Mouse (Mus musculus): ENCODE data around the gene Dguok.

Gene Dguok

DNA sequence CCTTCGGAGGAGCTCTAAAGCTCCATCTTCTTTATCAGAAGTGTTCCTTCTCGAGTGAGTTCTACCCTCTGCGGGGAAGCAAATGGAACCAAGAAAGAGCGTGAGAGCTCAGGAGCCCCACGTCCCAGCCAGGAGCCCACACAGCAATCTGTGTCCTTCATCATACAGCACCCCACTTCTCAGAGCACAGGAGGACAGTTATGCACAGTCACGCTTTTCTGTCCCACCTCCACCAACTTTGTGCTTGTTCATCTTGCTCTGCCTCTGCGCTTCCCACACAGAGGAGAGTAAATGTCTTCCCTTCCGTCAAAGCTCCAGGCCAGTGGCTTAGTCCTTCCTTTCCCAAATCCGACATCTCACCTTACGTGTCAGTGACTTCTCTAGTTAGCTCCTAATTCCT, 7.7 kb downstream of the Dguok start:
- DNase-seq (ENCODE audit: low read depth), result no peak

- no peak for DNase-seq (ENCODE audit: low read depth)
Measured at GRCm38 (mm10) chr6:83496753-83497710, 9.7 kb downstream of the Dguok start.

- no peak for DNase-seq (ENCODE audit: low read depth)
Measured at GRCm38 (mm10) chr6:83496009-83496752, 10.6 kb downstream of the Dguok start.

DNA sequence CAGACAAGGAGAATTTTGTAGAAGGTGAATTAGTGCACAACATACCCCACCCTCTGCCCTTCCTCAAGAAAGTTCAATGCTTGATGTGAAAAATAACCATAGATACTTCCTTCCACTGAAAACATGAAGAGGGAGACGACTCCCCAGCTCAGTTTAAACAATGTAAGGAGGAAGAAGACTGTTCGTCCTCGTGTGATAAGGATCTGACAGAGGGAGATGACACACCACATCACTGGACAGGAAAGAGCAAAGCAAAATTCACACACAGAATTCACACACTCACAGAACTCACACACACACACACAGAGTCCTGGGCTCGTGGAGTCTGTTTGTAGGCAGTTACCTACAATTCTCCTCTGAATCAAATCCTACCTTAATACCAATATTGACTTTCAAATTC, 16.1 kb downstream of the Dguok start:
- DNase-seq (ENCODE audit: low read depth), result no peak

DNA sequence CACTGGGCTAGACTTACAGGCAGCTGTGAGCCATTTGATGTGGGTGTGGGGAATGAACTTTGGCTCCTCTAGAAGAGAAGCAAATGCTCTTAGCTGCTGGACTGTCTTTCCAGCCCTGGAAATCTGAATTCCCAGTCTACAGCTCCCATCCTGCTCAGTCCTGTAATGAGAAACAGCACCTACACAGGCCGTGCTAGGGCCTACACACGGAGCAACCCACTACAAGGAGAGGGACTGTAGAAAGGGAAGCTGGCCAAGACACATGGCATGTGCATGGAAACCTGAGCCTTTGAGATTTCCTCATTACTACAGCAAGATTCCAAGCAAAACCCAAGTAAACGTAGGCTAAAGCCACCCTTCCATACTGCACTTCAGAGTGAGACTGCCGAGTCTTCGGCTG, 18.6 kb downstream of the Dguok start:
- DNase-seq (ENCODE audit: low read depth), result no peak

- DNase-seq (ENCODE audit: low read depth), result no peak
Measured at GRCm38 (mm10) chr6:83487298-83487697, 19.5 kb downstream of the Dguok start.

DNA sequence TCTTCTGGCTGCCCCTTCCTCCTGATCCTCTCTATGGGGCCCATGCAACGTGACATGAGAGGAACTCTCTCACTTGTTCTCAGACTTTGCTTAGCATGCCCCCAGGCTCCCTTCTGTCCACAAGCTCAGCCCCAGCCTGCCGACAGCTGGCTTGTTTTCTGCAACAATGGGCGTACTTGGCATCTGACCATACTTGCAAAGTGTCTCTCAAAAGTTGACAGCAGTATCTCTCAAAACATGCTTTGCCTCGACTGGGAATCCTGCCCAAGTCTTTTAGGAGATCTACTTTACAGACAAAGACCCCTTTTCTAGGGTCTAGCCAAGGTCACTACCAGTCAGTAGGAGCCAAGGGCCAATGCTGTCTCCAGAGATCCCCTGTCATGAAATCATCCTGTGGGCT, 20.9 kb downstream of the Dguok start:
- DNase-seq (ENCODE audit: low read depth), result no peak

GRCm38 (mm10) chr6:83483776-83484175, 23.0 kb downstream of the Dguok start:
- DNase-seq (ENCODE audit: low read depth), result no peak

DNA sequence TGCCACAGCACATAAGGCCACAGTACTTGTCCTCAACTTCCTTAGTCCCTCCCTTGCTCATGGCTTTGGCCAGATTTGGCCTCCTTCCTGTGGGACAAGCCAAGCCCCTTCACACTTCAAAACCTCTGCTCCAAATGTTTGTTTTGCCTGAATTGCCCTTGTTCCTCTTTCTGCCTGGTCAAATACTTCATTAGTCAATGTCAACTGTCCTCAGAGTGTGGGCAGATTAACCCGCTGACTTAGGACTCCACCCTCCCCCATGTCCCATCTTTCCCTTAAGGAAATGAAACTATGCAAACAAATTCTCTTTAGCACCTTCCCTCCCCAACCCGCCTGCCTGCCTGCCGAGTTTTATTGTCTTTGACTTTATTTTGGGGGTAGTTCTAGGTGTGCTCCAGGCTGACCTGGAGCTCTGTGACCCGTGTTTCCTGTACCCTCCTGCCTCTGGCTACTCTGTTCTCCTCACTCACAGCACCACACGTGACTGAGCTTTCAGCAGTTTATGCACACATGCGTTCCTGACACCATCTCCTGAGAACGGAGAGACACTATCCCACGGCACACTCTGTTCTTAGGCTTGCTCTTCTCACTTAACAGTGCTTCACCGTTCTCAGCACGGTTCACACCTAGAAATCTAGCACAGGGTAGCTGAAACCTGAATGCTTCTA, 24.2 kb downstream of the Dguok start:
- no peak for DNase-seq (ENCODE audit: low read depth)

- no peak for DNase-seq (ENCODE audit: low read depth)
Measured at GRCm38 (mm10) chr6:83480019-83480655, 26.6 kb downstream of the Dguok start.

GRCm38 (mm10) chr6:83479193-83479592, 27.6 kb downstream of the Dguok start:
- DNase-seq (ENCODE audit: low read depth), result no peak

DNA sequence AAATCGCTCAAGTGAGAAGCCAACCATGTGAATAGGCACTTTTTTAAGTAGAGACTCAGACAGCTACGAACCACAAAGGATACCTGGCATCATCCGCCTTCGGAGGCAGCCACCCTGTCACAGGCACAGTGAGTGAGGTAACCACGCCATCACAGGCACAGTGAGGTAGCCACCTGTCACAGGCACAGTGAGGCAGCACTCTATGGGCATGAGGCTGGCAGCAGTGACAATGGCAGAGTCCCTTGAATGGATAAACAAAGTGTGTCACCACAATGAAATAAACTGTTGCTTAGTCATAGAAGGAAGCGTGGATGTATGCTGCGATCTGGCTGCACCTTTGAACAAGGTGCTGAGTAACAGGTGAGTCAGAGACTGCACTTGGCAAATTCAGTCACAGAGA, 28.1 kb downstream of the Dguok start:
- DNase-seq (ENCODE audit: low read depth), result no peak

GRCm38 (mm10) chr6:83478217-83478616, 28.6 kb downstream of the Dguok start:
- DNase-seq (ENCODE audit: low read depth), result no peak

- DNase-seq (ENCODE audit: low read depth), result no peak
Measured at GRCm38 (mm10) chr6:83475431-83475830, 31.3 kb downstream of the Dguok start.

DNA sequence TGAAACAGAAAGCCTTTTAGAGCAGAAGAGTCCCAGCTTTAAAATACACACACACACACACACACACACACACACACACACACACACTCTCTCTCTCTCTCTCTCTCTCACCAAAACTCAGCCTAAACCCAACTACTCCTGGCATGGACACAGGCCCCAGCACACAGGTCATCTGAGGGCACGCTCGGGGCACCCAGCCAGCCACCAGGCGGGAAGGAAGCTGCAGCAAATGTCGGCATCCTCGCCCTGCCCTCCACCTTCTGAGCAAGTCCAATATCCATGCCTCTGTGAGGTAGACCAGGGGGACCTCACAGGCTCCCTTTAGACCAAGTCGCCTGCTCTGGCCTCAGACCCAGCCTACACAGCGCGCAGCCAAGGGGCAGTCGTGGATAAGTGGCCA, 33.5 kb downstream of the Dguok start:
- no peak for DNase-seq (ENCODE audit: low read depth)

- DNase-seq (ENCODE audit: low read depth), result no peak
Measured at GRCm38 (mm10) chr6:83471739-83472138, 35.0 kb downstream of the Dguok start.

DNA sequence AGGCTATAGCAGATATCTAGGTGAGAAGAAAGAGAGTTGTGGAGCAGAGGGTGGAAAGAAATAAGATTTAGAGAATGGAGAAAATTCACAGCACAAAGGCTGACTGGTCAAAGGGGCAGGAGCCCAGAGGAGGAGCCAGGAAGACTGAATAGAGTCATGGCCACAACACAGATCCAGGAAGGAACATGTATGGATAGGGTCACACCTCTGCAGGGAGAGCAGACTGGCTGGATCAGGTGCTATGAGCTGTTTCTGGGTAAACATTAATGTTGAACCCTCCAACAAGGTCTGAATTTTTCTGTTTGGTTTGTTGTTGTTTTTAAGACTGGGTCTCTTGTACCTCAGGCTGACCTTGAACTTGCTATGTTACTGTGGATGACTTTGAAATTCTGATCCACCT, 42.8 kb downstream of the Dguok start:
- no peak for DNase-seq (ENCODE audit: low read depth)

DNA sequence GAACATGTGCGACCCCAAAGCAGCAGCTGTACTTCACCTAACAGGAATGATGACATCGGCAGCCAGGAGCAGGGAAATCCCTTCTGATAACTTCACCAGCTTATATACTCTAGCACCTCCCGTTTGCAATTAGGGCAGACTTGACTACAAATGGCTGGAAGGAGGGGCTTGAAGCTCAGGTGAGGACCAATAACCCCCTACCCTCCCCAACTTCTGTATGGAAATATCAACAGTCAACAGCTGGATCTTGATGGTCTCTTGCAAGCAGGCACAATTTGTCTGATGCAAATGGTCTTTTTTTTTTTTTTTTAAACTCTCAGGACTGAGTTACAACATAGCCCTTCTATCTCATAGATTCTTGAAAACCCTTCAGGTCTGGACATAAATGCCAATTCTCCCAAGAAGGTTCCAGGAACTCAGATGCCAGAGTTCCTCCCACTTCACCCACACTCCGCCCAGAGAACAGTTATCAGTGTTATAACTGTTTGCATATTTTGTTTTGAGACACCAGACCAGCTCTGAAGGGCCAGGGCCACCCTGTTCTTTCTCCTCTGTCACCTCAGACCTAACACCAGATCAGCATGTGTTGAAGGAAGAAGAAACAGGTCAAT, 47.6 kb downstream of the Dguok start, which contains the start of gene Tet3:
TSS of gene Tet3 (minus strand) at position 51 of the 611 bp plus-strand sequence.
- DNase-seq (ENCODE audit: low read depth), result peak; percentile 65

- no peak for DNase-seq (ENCODE audit: low read depth)
Measured at GRCm38 (mm10) chr6:83456984-83457810, 49.6 kb downstream of the Dguok start.

DNA sequence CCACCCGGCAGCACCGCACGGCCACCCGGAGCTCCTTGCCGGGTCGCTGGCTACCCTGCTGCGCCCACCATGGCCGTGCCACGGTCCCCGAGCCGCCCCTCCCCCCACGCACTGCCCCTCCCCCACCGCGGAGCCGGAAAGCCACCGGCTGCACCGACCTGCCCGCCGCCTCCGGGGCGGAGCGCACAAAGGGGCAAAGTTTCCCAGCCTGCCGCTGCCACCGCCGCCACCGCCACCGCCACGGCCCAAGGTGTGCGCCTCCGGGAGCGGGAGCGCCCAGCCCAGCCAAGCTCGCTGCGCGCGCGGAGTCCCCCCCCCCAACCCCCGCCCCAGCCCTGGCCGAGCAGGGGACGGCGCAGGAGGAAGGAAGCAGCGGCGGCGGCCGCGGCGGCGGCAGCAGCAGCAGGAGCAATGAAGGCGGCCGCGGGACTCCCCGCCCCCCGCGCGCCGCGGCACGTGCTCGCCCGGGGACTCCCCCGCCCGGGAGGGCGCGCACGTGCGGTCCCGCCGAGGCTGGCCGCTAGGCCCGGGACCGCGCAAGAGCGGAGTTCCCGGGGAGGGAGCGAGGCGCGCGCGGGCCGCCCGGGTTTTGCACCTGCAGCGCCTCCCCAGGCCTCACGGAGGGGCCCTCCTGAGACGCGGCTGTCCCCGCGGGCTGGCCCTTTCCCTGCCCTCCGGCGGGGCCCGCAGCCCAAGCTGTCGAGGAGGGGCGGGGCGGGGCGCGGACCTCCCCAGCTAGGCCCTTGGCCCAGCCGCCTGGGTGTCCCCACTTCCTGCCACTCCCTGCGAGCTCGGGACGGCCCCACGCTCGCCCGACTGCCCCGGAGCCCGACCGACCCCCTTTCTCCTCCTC, 50.4 kb downstream of the Dguok start:
- DNase-seq (ENCODE audit: low read depth), result no peak

Measured in c-Kit-positive CD71-positive TER-119-negative erythroid progenitor cells, embryonic 14.5 days (primary cell).